Mouse (Mus musculus) forebrain, embryonic 16.5 days (tissue): ENCODE measurements around the gene Selenoi. TPM values are rescaled to one million over a fixed set of nuclear protein-coding genes. Genes with fewer than 3 reads are reported as not detected.

ENCODE experiments used
- ATAC-seq: fragments of 200-750 bp; cut with Nextera tagmentation; 2 replicates; pipeline ENCODE4 v1.8.0; 2017; ENCODE audit warnings: mild to moderate bottlenecking, moderate library complexity
- H3K27ac ChIP-seq: fragments of 300-500 bp; sonication (generic); 2 replicates; pipeline ENCODE4 v1.5.1; 2014; ENCODE audit warnings: low read length, control low read depth
- H3K27me3 ChIP-seq: fragments of 300-500 bp; sonication (generic); replicated peaks from 2 replicates; pipeline ENCODE4 v1.6.1; 2014; ENCODE audit warnings: low read length; ENCODE audit not compliant: control insufficient read depth, insufficient read depth
- H3K36me3 ChIP-seq: fragments of 300-500 bp; sonication (generic); 2 replicates; pipeline ENCODE4 v1.6.1; 2014; ENCODE audit not compliant: control insufficient read depth, insufficient read depth
- H3K4me1 ChIP-seq: fragments of 300-500 bp; sonication (generic); replicated peaks from 2 replicates; pipeline ENCODE4 v1.6.1; 2014; ENCODE audit warnings: low read length; ENCODE audit not compliant: control insufficient read depth, insufficient read depth
- H3K4me2 ChIP-seq: fragments of 300-500 bp; sonication (generic); 2 replicates; pipeline ENCODE4 v1.6.1; 2014; ENCODE audit warnings: mild to moderate bottlenecking, low read length, control low read depth
- H3K4me3 ChIP-seq: fragments of 300-500 bp; sonication (generic); replicated peaks from 2 replicates; pipeline ENCODE4 v1.5.1; 2014; ENCODE audit warnings: mild to moderate bottlenecking, low read length, control low read depth
- H3K9ac ChIP-seq: fragments of 300-500 bp; sonication (generic); replicated peaks from 2 replicates; pipeline ENCODE4 v1.6.1; 2014; ENCODE audit warnings: low read depth, low read length, control low read depth
- H3K9me3 ChIP-seq: fragments of 300-500 bp; sonication (generic); 2 replicates; pipeline ENCODE4 v1.6.1; 2016; ENCODE audit warnings: low read length; ENCODE audit not compliant: control insufficient read depth
- WGBS: fragments of 180-500 bp; shearing (Covaris S2); extraction: QIAGEN DNeasy Blood & Tissue Kit; methylation state at CpG from one replicate; pipeline ENCODE4 v1.1.7; 2014; 5-methylcytosine and 5-hydroxymethylcytosine counted together
- polyA plus RNA-seq: library from polyadenylated mRNA; unstranded; fragments of >200 nt; fragmentation: Nextera tagmentation; extraction: Ambion mirVana; gene quantifications from 2 replicates; pipeline ENCODE4 v1.2.1, GENCODE M21; 2015

Gene Selenoi
- polyA plus RNA-seq, 1 experiment from 2014 or later, result 30.1 TPM

DNA sequence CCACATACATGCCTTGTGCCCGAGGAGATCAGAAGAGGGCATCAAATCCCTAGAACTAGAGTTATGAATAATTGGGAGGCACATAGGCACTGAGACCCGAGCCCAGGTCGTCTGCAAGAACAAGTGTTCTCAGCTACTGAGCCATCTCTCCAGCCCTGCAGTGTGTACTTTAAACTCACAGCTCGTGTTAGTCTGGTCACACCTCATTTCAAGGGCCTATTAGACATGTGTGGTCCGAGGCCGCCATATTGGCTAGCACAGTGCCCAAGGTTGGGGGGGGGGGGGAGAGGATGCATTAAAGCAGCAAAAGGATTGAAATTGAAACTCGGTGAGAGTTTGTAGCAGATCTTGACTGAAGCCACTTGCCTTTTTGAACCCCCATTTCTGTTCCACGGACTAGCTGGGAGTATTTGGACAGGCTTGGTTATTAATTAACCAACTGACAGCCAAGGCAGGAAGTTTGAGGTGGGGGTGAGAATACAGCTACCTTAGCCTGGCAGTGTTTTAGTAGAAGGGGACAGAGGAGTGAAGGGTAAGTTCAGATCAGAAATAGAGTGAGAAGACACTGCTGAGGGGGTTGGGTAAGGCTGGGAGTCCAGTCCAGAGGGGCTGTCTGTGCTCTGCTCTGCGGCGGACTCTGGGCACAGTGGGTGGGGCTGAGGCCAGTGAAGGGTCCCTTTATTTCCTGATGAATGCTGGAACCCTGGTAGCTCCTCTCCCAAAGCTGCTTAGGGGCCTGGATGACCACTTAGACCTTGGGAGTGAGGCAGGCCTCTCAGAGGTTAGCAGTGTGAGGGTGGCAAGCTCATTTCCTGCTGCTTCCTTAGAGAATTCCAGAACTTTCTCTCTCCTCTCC lies 53.8 kb downstream of the Selenoi start:
- no peak for ATAC-seq
- H3K9ac ChIP-seq, result no peak overlapping the region
- H3K4me3 ChIP-seq, result no peak overlapping the region
- H3K4me2 ChIP-seq, result no peak overlapping the region
- no peaks in the 10 kb centered on the region for H3K4me1 ChIP-seq
- H3K36me3 ChIP-seq, result no peaks in the 10 kb centered on the region
- H3K27ac ChIP-seq, result no peak overlapping the region
- WGBS, result 87% methylated on average over 10 of the region's 10 CpGs
- H3K9me3 ChIP-seq, result no peaks in the 10 kb centered on the region
- H3K27me3 ChIP-seq, result no peaks in the 10 kb centered on the region

DNA sequence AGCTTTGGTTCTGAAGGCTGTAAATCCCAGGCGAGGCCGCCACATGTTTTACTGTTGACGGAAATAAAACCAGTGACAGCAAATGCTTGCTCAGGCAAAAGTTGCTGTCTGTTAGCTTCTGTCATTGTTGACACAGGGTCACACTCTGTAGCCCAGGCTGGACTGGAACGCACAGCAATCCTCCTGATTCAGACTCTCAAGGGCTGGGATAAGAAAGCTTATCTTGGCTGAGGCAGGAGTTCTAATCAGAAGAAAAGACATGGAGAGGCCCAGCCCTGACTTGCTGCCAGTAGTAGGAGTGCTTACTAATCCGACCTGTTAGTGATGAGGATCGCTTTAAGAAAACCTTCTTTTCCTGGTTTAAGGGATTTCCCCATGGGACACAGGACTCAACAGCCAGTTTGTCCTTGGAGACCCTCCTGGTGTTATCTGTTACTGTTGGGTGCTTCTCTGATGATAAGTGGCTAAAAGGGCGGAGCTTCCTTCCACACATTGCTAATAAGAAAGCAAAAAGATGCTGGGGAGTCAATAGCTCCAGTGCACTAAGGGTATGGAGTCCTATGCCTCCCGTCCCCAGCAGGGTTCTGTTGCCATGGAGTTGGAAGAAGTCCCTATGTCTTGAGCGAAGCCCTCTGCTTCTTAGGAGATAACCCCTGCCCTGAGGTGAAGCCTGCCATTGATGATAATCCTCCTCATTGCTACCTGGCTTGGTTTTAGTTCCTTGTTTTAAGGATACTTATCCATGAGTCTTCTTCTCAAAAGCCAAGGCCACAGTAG lies 54.9 kb downstream of the Selenoi start:
- H3K4me1 ChIP-seq, result no peaks in the 10 kb centered on the region
- no peak overlapping the region for H3K4me3 ChIP-seq
- H3K27ac ChIP-seq, result no peak overlapping the region
- no peak overlapping the region for H3K4me2 ChIP-seq
- ATAC-seq, result no peak
- 77% methylated on average over 9 of the region's 9 CpGs for WGBS
- no peak overlapping the region for H3K9ac ChIP-seq
- H3K36me3 ChIP-seq, result no peaks in the 10 kb centered on the region
- no peaks in the 10 kb centered on the region for H3K27me3 ChIP-seq
- H3K9me3 ChIP-seq, result no peaks in the 10 kb centered on the region

Other genes starting within 250 kb of the Selenoi start
- gene Il6, start 219.5 kb upstream of the Selenoi start, polyA plus RNA-seq, result 0.23 TPM in 1 of 2 replicates, not detected in the other
- 84.3 and 95.4 TPM in 2 replicates for gene Tyms, start 159.0 kb upstream of the Selenoi start, polyA plus RNA-seq
- 8.1 and 10.1 TPM in 2 replicates for gene Garem2, start 127.4 kb upstream of the Selenoi start, polyA plus RNA-seq
- gene 3110082J24Rik, start 126.5 kb upstream of the Selenoi start, polyA plus RNA-seq, result 2.8 TPM in 2 replicates
- gene Hadha, start 77.4 kb upstream of the Selenoi start, polyA plus RNA-seq, result 76.0 and 80.7 TPM in 2 replicates
- gene Hadhb, start 77.3 kb upstream of the Selenoi start, polyA plus RNA-seq, result 66.5 and 72.0 TPM in 2 replicates
- gene Adgrf3, start 26.9 kb upstream of the Selenoi start, polyA plus RNA-seq, result not detected in 2 replicates
- 5.5 and 8.9 TPM in 2 replicates for gene Drc1, start 48.8 kb downstream of the Selenoi start, polyA plus RNA-seq
- gene Otof, start 229.4 kb downstream of the Selenoi start, polyA plus RNA-seq, result 1.9 and 4.2 TPM in 2 replicates
- 0.71 and 0.94 TPM in 2 replicates for gene 1700001C02Rik, start 233.5 kb downstream of the Selenoi start, polyA plus RNA-seq